Mouse (Mus musculus): ENCODE measurements around the gene Ldb1. TPM values are rescaled to one million over a fixed set of nuclear protein-coding genes. Genes with fewer than 3 reads are reported as not detected.
A peak's percentile ranks its signal among the peaks of the same experiment; 100 is the strongest.

Gene Ldb1
- total RNA-seq, 2 experiments from 2014 or later = 54.4 to 61.0 TPM

GRCm38 (mm10) chr19:46046621-46047025 is 1.6 kb upstream of the Ldb1 start:
- no peak for DNase-seq
- intact Hi-C loops (cut with DNase I) = no loop called here

GRCm38 (mm10) chr19:46045696-46046311 is 790 bp upstream of the Ldb1 start:
- peak; percentile 61 to 62 for DNase-seq
- intact Hi-C loops (cut with DNase I) = no loop called here

GRCm38 (mm10) chr19:46044271-46044992 is 582 bp downstream of the Ldb1 start, which contains the start of gene Pprc1:
Gene Pprc1 (plus strand): TSS chr19:46044886.
- intact Hi-C loops (cut with DNase I) = no loop called here
- DNase-seq = peak; percentile 43 to 67

- intact Hi-C loops (cut with DNase I) = no loop called here
- DNase-seq = peak in 1 of 2 experiments; percentile 42
Measured at GRCm38 (mm10) chr19:46043380-46043779, 1.6 kb downstream of the Ldb1 start.

- intact Hi-C loops (cut with DNase I) = no loop called here
- DNase-seq = no peak
Measured at GRCm38 (mm10) chr19:46042476-46043011, 2.5 kb downstream of the Ldb1 start.

- intact Hi-C loops (cut with DNase I) = no loop called here
- peak; percentile 86 to 91 for DNase-seq
Measured at GRCm38 (mm10) chr19:46041933-46042475, 3.0 kb downstream of the Ldb1 start.

- intact Hi-C loops (cut with DNase I) = no loop called here
Measured at GRCm38 (mm10) chr19:46041299-46041932, 3.6 kb downstream of the Ldb1 start.

GRCm38 (mm10) chr19:46040149-46040902 is 4.7 kb downstream of the Ldb1 start:
- intact Hi-C loops (cut with DNase I) = no loop called here

More at GRCm38 (mm10) chr19:46041299-46041932, 3.6 kb downstream of the Ldb1 start:
- DNase-seq = no peak

GRCm38 (mm10) chr19:46039478-46039877 is 5.5 kb downstream of the Ldb1 start:
- intact Hi-C loops (cut with DNase I) = no loop called here
- DNase-seq = peak; percentile 93 to 95

More at GRCm38 (mm10) chr19:46040149-46040902, 4.7 kb downstream of the Ldb1 start:
- no peak for DNase-seq

GRCm38 (mm10) chr19:46038851-46039260 is 6.2 kb downstream of the Ldb1 start:
- DNase-seq = no peak
- intact Hi-C loops (cut with DNase I) = no loop called here

- intact Hi-C loops (cut with DNase I) = no loop called here
- DNase-seq = no peak
Measured at GRCm38 (mm10) chr19:46037925-46038850, 6.8 kb downstream of the Ldb1 start.

GRCm38 (mm10) chr19:46037243-46037924 is 7.6 kb downstream of the Ldb1 start:
- intact Hi-C loops (cut with DNase I) = no loop called here
- no peak for DNase-seq

GRCm38 (mm10) chr19:46036477-46037242 is 8.4 kb downstream of the Ldb1 start:
- DNase-seq = no peak
- intact Hi-C loops (cut with DNase I) = no loop called here

- no peak for DNase-seq
Measured at GRCm38 (mm10) chr19:46035971-46036370, 9.0 kb downstream of the Ldb1 start.

GRCm38 (mm10) chr19:46033911-46034310 is 11.1 kb downstream of the Ldb1 start:
- no peak for DNase-seq
- intact Hi-C loops (cut with DNase I) = no loop called here

More at GRCm38 (mm10) chr19:46035971-46036370, 9.0 kb downstream of the Ldb1 start:
- intact Hi-C loops (cut with DNase I) = no loop called here

- intact Hi-C loops (cut with DNase I) = no loop called here
- DNase-seq = no peak
Measured at GRCm38 (mm10) chr19:46032731-46033510, 12.1 kb downstream of the Ldb1 start.
